Mouse (Mus musculus): ENCODE measurements around the gene S100a16. TPM values are rescaled to one million over a fixed set of nuclear protein-coding genes. Genes with fewer than 3 reads are reported as not detected.

Gene S100a16
- 0.38 and 1.0 TPM in 2 replicates for polyA plus RNA-seq (2012; ENCODE audit: low replicate concordance)

DNA sequence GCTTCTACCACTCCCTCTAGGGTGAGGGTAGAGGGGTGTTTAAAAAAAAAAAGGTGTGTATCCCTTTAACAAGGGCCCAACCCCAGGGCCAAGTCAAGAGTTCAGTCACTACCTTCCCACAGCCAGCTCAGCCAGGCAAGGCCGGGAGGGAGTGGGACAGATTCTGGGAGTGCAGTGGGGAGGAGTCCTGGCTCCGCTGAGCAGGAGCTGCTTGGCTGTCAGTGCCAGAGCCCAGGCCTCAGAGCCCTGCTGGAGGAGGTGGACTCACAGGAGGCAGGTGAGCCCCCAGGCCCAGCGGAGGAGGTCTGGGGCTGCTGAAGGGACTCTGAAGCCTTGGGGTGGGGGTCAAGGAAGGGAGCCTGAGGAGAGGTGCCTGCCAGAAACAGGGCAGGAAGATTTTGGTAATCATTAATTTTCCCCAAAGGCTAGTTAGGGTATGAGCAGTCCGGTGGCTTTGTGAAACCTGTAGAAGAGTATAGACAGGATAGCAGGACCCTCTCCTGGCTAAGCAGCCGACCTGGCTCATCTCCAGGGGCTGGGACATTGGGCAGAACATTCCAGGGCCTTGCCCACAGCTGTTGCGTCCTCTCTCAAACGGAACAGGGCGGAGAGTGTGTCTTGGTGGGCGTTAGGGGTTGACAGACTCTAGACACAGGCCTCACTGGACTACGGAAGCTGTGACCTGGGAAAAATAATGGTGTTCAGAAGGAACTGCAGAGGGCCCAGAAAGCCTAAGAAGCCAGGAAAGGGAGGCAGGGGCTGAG, at the start of gene S100a16:
Gene S100a16, plus strand, starts transcription at position 114 of the 764 bp plus-strand sequence.

DNA sequence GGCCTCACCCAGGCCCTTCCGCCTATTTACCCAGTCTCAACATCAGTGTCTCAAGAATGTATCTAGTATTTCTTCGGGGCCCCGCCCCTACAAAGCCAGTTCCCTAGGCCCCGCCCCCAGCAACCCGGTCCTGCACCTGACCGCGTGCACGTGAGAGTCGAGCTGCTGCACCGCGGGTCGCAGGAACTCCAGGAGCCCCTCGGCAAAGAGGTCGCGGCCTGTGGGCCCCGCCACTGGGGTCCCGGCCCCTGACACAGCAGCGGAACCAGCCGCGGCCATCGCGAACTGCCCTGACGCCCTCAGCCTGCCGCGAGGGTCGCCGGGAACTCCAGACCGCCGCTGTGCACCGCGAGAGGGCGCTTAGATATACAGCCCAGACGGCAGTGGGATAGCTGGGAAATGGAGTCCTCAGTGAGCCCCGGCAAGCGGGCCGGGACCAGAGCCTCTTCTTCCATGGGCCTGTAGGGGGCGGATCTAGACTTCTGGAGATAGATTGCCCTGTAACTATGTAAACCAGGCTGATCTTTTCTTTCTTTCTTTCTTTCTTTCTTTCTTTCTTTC, 46.3 kb upstream of the S100a16 start, which contains the start of gene Snapin:
Gene Snapin, minus strand, starts transcription at position 338 of the 561 bp plus-strand sequence.

DNA sequence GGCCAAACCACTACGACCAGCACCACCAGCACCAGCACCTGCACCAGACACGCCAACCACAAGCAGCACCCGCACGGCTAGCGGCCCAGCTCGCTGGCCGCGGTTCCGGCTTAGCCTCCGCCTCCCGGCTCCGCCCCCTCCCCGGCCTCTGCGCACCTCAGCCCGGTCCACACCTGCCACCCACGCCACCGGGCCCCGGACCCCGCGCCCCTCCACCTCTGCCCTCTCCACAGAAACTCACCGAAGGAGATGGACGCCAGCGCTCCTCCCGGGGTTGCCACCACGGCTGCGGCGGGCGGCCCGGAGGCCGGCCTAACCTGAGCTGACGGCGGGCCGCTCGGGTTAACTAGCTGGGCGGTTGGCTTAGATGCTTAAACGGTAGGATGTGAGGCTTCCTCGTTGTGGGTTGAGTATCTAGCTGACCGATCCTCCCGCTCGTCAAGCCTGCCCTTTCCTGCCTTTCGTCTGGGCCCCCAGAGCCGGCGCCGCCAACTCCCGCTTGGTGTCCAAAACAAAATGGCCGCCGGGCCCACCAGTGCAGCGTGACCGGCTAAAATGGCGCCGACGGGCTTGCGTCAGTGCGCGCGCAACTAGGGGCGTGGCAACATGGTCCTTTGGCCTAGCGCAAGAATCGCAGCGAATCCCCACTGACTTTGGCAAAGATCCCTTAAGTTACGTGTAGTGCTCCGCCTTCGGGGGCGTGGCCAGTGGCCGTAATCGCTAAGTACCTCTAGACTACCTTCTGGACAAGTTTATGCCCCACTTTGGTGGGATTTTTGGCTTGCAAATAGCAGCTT, 27.9 kb upstream of the S100a16 start, which contains the start of gene Chtop:
Gene Chtop, minus strand, starts transcription at position 549 of the 797 bp plus-strand sequence.

GRCm38 (mm10) chr3:90513796-90514590, 23.1 kb upstream of the S100a16 start, which contains the start of the genes S100a1 and S100a13:
TSS of gene S100a1 (minus strand) at chr3:90514392.
TSS of gene S100a13 (plus strand) at chr3:90514435.

GRCm38 (mm10) chr3:90526580-90526979, 10.5 kb upstream of the S100a16 start, which contains the start of gene S100a14:
TSS of gene S100a14 (plus strand) at chr3:90526856.

GRCm38 (mm10) chr3:90560008-90560628, 23.1 kb downstream of the S100a16 start, which contains the start of gene S100a3:
TSS of gene S100a3 (plus strand) at chr3:90560578.

GRCm38 (mm10) chr3:90589947-90590346, 52.9 kb downstream of the S100a16 start, which contains the start of gene S100a2:
TSS of gene S100a2 (plus strand) at chr3:90590247.

Other genes starting within 250 kb of the S100a16 start
- gene Gatad2b, start 244.1 kb upstream of the S100a16 start, polyA plus RNA-seq (2012; ENCODE audit: low replicate concordance), result 5.7 and 10.3 TPM in 2 replicates
- gene Slc27a3, start 147.3 kb upstream of the S100a16 start, polyA plus RNA-seq (2012; ENCODE audit: low replicate concordance), result 2.6 and 4.0 TPM in 2 replicates
- gene Ints3, start 103.6 kb upstream of the S100a16 start, polyA plus RNA-seq (2012; ENCODE audit: low replicate concordance), result 27.3 and 32.4 TPM in 2 replicates
- gene Npr1, start 71.4 kb upstream of the S100a16 start, polyA plus RNA-seq (2012; ENCODE audit: low replicate concordance), result 0.16 and 1.8 TPM in 2 replicates
- gene Ilf2, start 61.1 kb upstream of the S100a16 start, polyA plus RNA-seq (2012; ENCODE audit: low replicate concordance), result 6.0 and 9.8 TPM in 2 replicates
- gene Snapin, start 46.2 kb upstream of the S100a16 start, polyA plus RNA-seq (2012; ENCODE audit: low replicate concordance), result 5.7 and 5.9 TPM in 2 replicates
- gene Chtop, start 27.8 kb upstream of the S100a16 start, polyA plus RNA-seq (2012; ENCODE audit: low replicate concordance), result 75.5 and 121 TPM in 2 replicates
- 8.5 and 9.8 TPM in 2 replicates for gene S100a1, start 22.9 kb upstream of the S100a16 start, polyA plus RNA-seq (2012; ENCODE audit: low replicate concordance)
- gene S100a13, start 22.8 kb upstream of the S100a16 start, polyA plus RNA-seq (2012; ENCODE audit: low replicate concordance), result 8.5 TPM in 2 replicates
- gene S100a14, start 10.4 kb upstream of the S100a16 start, polyA plus RNA-seq (2012; ENCODE audit: low replicate concordance), result 0.18 TPM in 2 replicates
- 0.38 TPM in 1 of 2 replicates, not detected in the other for gene S100a3, start 23.3 kb downstream of the S100a16 start, polyA plus RNA-seq (2012; ENCODE audit: low replicate concordance)
- not detected in 2 replicates for gene S100a2, start 53.0 kb downstream of the S100a16 start, polyA plus RNA-seq (2012; ENCODE audit: low replicate concordance)
- gene Gm42674, start 64.7 kb downstream of the S100a16 start, polyA plus RNA-seq (2012; ENCODE audit: low replicate concordance), result not detected in 2 replicates
- gene S100a4, start 66.5 kb downstream of the S100a16 start, polyA plus RNA-seq (2012; ENCODE audit: low replicate concordance), result 8.1 and 14.2 TPM in 2 replicates
- not detected in 2 replicates for gene S100a5, start 71.3 kb downstream of the S100a16 start, polyA plus RNA-seq (2012; ENCODE audit: low replicate concordance)
- 18.8 and 73.6 TPM in 2 replicates for gene S100a6, start 75.6 kb downstream of the S100a16 start, polyA plus RNA-seq (2012; ENCODE audit: low replicate concordance)
- gene S100a7a, start 116.8 kb downstream of the S100a16 start, polyA plus RNA-seq (2012; ENCODE audit: low replicate concordance), result 0.12 TPM in 1 of 2 replicates, not detected in the other
- 30.7 and 39.3 TPM in 2 replicates for gene S100a8, start 131.7 kb downstream of the S100a16 start, polyA plus RNA-seq (2012; ENCODE audit: low replicate concordance)
- gene S100a9, start 158.5 kb downstream of the S100a16 start, polyA plus RNA-seq (2012; ENCODE audit: low replicate concordance), result 130 and 140 TPM in 2 replicates
- 0.09 TPM in 1 of 2 replicates, not detected in the other for gene Pglyrp4, start 189.7 kb downstream of the S100a16 start, polyA plus RNA-seq (2012; ENCODE audit: low replicate concordance)
- not detected in 2 replicates for gene Gm5849, start 240.6 kb downstream of the S100a16 start, polyA plus RNA-seq (2012; ENCODE audit: low replicate concordance)

All from hematopoietic multipotent progenitor cell, adult 10-12 weeks (in vitro differentiated cells).